ENCODE assay signal across 8 mouse cellular contexts in the genomic region with DNA sequence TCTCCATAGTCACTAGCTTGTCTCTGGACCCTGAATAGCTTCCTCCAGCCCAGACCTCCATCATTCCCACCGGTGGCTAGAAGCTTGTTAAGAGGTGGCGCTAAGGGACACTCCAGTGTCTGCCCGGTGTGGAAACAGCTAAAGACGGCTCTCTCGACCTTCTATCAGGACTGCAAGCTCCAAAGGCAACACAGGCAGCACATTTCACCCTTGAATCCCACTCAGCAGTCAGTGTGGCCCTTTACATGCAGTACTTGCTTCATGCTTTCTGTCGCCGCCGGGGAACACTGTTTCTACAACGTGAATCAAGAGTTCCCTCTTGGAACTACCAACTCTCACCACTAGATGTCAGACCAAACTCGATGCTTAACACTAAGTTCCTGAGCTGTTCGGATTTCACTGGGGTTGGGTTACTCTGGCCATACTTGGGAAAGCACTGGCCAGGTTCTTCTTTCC. TPM values are rescaled to one million over a fixed set of nuclear protein-coding genes. Genes with fewer than 3 reads are reported as not detected.
DNase-seq lines count a peak whose midpoint lies in the region; ATAC-seq and TF ChIP-seq lines count a peak whose summit lies in the region.

No protein-coding gene starts in this region.

- H3K4me3 ChIP-seq in left cerebral cortex, adult 2 months, result no peak overlapping the region

- H3K27ac ChIP-seq in left cerebral cortex, adult 2 months, result no peak overlapping the region

- intact Hi-C loops in left cerebral cortex, adult 2 months (cut with DNase I), result loop anchor here (1.0 to 2.0 kb wide), 2 partner anchors 286 to 763 kb away; no protein-coding TSS in a partner anchor

- DNase-seq in urinary bladder, postnatal 14 days (ENCODE audit: low spot score), result peak; percentile 65
- no peak for DNase-seq in urinary bladder, postnatal 10 days (ENCODE audit: low spot score)
- peak; percentile 49 for DNase-seq in gastrocnemius, postnatal 10 days
- DNase-seq in induced T-regulatory cell, adult 2 months (ENCODE audit: low read depth), result peak; percentile 60
- DNase-seq in left cerebral cortex, adult 2 months (ENCODE audit: extremely low spot score in 1 of 2, low spot score in 2 of 2), result peak; percentile 71 to 72
- DNase-seq in right cerebral cortex, postnatal 10 days (ENCODE audit: low spot score in 2 of 2), result peak; percentile 83 to 88

- peak; percentile 90 for TF ChIP-seq CTCF in left cerebral cortex, adult 2 months (IDR thresholded peaks at IDR 0.05)

- ATAC-seq in common myeloid progenitor, adult 5-6 weeks (replicated peaks; ENCODE audit: low read depth, poor library complexity, severe bottlenecking), result peak; percentile 97
- peak; percentile 85 for ATAC-seq in megakaryocyte, adult 5-6 weeks (ENCODE audit: poor library complexity, severe bottlenecking)

RNA-seq across cellular contexts. Expression of gene Gm38100, which starts 16.2 kb away (rescaled TPM):
- not detected in 2 replicates for total RNA-seq in common myeloid progenitor, adult 5-6 weeks (2017)
- total RNA-seq in gastrocnemius, postnatal 10 days (2021), result not detected
- total RNA-seq in left cerebral cortex, adult 2 months (2021), result not detected
- not detected in 2 replicates for total RNA-seq in megakaryocyte, adult 5-6 weeks (2015)
- not detected in 2 replicates for total RNA-seq in megakaryocyte, adult 5-6 weeks (2017)

RNA-seq across cellular contexts. Expression of gene Rbm8a2, which starts 42.6 kb away (rescaled TPM):
- 0.69 and 1.2 TPM in 2 replicates for total RNA-seq in common myeloid progenitor, adult 5-6 weeks (2017)
- under 1 TPM in 1 of 2 experiments, not detected in 1; 0.52 TPM for total RNA-seq in gastrocnemius, postnatal 10 days (2021)
- under 1 TPM in 1 of 2 experiments, not detected in 1; 0.52 TPM for total RNA-seq in left cerebral cortex, adult 2 months (2021)
- total RNA-seq in megakaryocyte, adult 5-6 weeks (2015), result 0.16 and 0.20 TPM in 2 replicates
- 0.20 and 0.26 TPM in 2 replicates for total RNA-seq in megakaryocyte, adult 5-6 weeks (2017)

RNA-seq across cellular contexts. Expression of gene Exo1, which starts 55.9 kb away (rescaled TPM):
- total RNA-seq in common myeloid progenitor, adult 5-6 weeks (2017), result 46.0 and 47.8 TPM in 2 replicates
- 1 to 10 TPM; 3.3 to 4.9 TPM for total RNA-seq in gastrocnemius, postnatal 10 days (2021)
- total RNA-seq in left cerebral cortex, adult 2 months (2021), result 1 to 10 TPM in 1 of 2 experiments, under 1 TPM in 1; 0.21 to 1.9 TPM
- 22.8 and 27.0 TPM in 2 replicates for total RNA-seq in megakaryocyte, adult 5-6 weeks (2015)
- total RNA-seq in megakaryocyte, adult 5-6 weeks (2017), result 16.3 and 20.8 TPM in 2 replicates
